Mouse (Mus musculus): ENCODE results near the gene Abhd6.

DNA sequence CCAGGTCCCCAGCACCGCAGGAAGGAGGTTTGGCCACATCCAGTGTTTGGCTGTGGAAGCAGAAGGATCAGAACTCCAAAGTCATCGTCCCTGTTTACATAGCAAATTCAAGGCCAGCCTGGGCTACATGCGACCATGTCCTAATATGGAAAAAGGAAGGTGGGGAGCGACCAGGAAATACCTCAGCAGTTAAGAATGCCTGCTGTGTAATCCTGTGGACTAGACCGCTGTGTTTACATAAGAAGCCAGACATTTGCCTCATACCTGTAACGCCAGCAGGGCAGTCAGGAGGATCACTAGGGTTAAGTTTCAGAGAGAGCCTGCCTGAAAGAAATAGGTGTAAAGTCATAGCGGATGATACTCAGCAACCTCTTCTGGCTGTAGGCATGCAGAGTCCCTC is 39.5 kb upstream of the Abhd6 start:
- TF ChIP-seq CTCF (conservative IDR thresholded peaks at IDR 0.05; ENCODE audit: low read length) (no peak), POU5F1 (IDR thresholded peaks at IDR 0.05; ENCODE audit: borderline replicate concordance, low read length) (no peak), NANOG (IDR thresholded peaks at IDR 0.05; ENCODE audit: borderline replicate concordance, low read length) (no peak)
